Mouse (Mus musculus) embryonic stem cell, embryonic (primary cell): ENCODE data around the gene Fbxw8.

Experiments used
- CTCF ChIA-PET, 4 experiments: fragments of 300-600 bp in 2 of 4; fragments of 350-600 bp in 2 of 4; sonication (Branson Sonifier 250); formaldehyde crosslinking; loops; one replicate each; lab custom pipeline; 2022; ENCODE audit warnings: inconsistent platforms in 2 of 4; lab: Charles Lee
- POLR2A ChIA-PET, 4 experiments: fragments of 300-600 bp in 2 of 4; fragments of 350-600 bp in 2 of 4; sonication (Branson Sonifier 250); formaldehyde crosslinking; loops; one replicate each; lab custom pipeline; 2022; ENCODE audit warnings: antibody characterized with exemption in 4 of 4, inconsistent platforms in 1 of 4; lab: Charles Lee

The Fbxw8 gene

DNA sequence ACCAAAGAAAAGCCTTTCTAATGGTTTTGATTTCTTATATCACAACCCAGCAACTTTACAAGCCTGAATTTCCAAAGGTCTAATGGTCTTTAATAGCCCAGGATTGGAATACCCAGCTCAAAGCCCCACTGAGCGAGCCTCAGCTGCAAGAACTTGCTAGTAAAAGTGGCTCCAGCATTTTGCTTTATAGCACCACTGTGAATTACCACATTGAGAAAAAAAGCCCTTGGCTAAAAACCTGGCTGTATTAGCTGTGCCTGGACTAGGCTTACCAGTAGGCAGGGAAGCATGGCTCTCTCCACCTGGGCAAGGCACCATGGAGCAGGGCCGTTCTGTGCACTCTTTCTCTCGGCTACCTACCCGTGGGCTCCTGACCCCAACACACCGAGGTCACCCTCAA is 18.9 kb downstream of the Fbxw8 start:
- POLR2A ChIA-PET: interaction anchor here in 1 of 4 experiments (1.1 kb wide), 1 partner anchor 21 kb away, joined by 4 read pairs; no protein-coding TSS in a partner anchor

DNA sequence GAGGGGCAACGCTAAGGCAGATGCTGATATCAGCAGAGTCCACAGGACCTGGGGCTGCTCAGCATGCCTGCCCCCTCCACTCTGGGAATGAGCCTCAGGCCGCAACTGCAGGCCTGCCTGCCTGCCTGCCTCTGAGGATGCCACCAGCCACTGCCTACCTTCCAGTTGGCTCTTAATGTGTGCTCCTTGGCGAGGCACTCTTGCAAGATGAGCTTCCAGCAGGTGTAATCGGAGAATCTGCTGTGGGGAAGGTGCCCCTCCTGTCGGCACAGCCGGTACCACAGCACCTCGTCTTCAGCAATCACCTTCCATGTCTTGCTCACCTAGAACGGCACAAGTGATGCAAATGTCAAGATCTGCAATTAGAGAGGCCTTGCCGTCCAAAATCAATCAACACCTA is 26.6 kb downstream of the Fbxw8 start:
- CTCF ChIA-PET: no interaction called here
- POLR2A ChIA-PET: no interaction called here

More for the DNA sequence above, 18.9 kb downstream of the Fbxw8 start:
- CTCF ChIA-PET: no interaction called here

DNA sequence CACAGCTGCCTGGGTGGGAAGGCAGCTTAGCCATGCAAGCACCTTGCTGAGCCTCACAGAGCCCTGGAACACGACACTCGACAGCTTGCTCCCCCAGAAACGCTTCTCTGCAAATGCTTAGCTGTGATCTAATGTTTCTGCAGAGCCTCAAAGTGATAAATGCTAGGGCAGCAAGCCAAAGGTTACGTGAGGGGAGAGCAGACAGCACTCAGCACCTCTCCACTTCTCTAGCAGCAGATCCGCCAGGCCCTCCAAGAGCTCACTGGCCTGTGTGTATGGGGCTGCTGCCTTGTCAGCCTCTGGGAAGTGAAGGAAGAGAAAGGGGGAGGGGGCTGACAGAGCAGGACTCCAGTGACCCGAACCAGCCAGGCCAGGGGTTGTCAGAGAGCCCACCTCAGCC is 27.1 kb downstream of the Fbxw8 start:
- ChIA-PET CTCF (no interaction called here), POLR2A (no interaction called here)

DNA sequence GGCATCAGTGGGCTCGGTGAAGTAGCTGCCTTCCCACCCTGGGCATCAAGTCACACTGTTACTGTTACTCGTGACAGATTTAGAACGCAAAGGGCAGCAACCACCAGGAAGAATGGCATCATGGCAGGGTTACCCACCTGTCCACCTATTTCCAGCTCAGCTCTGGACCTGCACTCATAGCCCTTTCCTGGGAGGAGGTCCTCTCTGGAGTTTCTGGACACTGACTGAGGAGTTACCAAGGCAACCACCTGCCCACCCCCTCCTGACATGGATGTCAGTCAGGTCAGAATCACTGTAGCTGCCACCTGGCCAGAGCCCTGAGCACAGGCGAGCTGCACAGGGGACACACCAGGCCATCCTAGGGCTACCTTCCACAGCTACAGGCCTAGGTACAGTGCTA is 28.6 kb downstream of the Fbxw8 start:
- CTCF ChIA-PET: interaction anchor here in 3 of 4 experiments (0.6 to 1.8 kb wide), 4 partner anchors 12 to 196 kb away, joined by 3 to 4 read pairs (median 4); no protein-coding TSS in a partner anchor

DNA sequence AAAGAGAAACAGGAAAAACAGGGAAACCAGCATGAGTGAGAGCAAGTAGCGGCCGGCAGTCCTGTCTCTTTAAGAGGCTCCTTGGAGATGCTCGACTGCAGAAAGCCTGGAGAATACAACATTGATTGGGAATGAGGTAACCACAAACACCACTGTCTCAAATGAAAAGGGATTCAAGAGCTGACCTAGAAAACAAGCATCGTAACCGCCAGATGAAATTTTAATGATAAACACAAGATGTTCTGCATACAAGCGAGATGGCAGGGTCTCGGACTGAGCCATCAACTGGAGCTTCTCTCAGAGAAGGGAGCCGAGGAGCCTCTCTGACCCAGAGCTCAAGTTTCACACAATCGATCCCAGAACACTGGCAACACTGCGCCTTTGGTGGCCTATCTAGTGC is 32.2 kb downstream of the Fbxw8 start:
- POLR2A ChIA-PET: no interaction called here
- CTCF ChIA-PET: interaction anchor here in 1 of 4 experiments (0.6 to 1.1 kb wide), 2 partner anchors 24 to 326 kb away, joined by 3 to 7 read pairs; no protein-coding TSS in a partner anchor

More for the DNA sequence above, 28.6 kb downstream of the Fbxw8 start:
- POLR2A ChIA-PET: interaction anchor here in 1 of 4 experiments (1.1 to 1.5 kb wide), 2 partner anchors 10 to 12 kb away, joined by 3 to 4 read pairs; no protein-coding TSS in a partner anchor

DNA sequence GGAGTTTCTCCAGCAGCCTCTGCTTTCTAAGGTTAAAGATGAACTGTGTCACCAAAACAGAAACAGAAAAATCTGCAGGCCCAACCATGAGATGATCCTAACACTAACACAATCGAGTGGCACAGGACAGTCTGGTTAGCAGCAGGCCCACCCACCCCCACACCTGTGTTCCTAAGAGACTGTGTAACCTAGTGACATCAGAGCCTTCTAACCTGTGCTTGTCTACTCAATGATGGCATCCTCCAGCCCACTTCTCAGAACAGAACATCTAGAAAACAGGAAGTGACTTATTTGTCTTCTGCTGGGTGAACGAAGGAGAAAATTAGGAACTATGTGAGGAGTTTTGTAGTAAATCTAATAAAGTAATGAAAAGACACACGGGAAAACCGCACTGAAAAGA is 33.3 kb downstream of the Fbxw8 start:
- CTCF ChIA-PET: interaction anchor here in 1 of 4 experiments (0.6 kb wide), 1 partner anchor 74 kb away, joined by 3 read pairs; no protein-coding TSS in a partner anchor
- POLR2A ChIA-PET: interaction anchor here in 1 of 4 experiments (0.5 kb wide), 1 partner anchor 644 kb away, joined by 3 read pairs; no protein-coding TSS in a partner anchor

DNA sequence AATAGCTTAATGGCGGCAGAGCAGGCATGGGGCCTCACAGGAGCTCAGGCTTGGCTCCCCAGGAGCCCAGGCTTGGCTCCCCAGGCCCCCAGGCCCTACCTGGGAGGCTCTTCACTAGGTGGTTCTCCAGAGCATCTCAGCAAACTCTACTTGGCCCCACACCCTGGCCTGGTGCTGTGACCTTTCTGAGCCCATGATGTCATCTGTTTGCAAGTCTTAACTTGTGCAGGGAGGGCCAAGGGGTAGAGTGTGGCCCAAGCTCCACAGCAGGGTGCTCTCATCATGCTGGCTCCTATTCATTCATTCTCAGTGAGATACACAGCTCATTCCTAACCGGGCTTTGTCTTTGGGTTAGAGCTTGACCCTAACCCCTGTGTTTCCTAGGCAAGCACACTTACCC is 34.6 kb downstream of the Fbxw8 start:
- POLR2A ChIA-PET: interaction anchor here in 1 of 4 experiments (0.7 kb wide), 1 partner anchor 15 kb away, joined by 3 read pairs; no protein-coding TSS in a partner anchor
- CTCF ChIA-PET: interaction anchor here in 1 of 4 experiments (0.6 to 1.2 kb wide), 2 partner anchors 15 to 312 kb away, joined by 3 read pairs; no protein-coding TSS in a partner anchor

DNA sequence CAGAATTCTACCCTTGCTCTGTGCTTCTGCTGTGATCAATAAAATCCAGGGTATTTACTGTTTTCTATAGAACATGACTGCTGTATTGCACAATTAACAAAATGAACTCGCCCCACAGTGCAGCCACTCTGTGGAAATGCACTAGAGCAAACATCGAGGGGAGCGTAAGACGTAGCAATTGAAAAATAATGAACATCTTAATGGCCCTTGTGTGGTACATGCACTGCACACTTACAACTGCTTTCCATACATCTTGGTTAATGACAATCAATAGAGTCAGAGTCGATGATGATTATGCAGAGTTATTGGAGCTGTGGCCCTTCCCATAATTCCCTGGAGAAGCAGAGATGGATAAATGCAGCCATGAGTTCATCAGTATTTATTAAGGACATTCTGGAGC is 36.3 kb downstream of the Fbxw8 start:
- POLR2A ChIA-PET: no interaction called here
- CTCF ChIA-PET: no interaction called here

DNA sequence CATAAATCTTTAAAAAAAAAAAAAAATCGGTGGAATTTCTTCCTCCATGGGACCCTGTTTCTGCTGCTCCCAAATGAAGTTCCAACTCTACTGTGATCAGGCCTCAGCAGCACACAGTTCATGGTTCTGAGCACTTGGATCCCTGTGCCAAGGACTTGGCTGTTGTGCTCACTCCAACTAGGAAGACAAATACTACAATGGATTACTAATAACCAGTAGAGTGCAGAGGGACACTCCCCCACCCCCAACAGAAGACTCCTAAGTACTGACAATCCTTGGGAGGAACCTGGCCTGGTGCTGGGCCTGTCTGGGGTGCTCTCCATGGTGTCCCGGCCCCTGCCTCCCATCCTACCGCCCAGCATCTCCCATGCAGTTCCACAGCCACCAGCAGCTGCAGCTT is 36.9 kb downstream of the Fbxw8 start:
- ChIA-PET CTCF (no interaction called here), POLR2A (no interaction called here)

DNA sequence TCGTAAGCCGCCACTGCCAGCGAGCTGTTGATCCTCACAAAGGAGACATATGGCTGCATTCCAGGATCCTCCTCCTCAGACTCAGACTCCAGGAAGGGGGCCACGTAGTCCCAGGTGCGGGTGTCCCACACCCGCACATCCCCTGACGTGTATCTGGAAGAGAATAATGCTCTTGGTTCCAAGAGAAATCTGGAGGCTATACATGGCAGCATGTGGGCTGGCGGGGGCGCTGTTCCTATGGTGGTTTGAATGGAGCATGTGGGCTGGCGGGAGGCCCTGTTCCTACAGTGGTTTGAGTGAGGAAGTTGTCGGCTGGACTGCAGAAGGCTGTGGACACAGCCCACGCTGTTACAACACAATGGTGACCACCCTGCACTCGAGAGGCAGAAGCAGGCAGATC is 41.6 kb downstream of the Fbxw8 start:
- POLR2A ChIA-PET: interaction anchor here in 1 of 4 experiments (0.5 to 1.9 kb wide), 2 partner anchors 13 to 1264 kb away, joined by 3 to 4 read pairs; no protein-coding TSS in a partner anchor
- CTCF ChIA-PET: interaction anchor here in 3 of 4 experiments (0.8 to 1.5 kb wide), 5 partner anchors 12 to 47 kb away, joined by 3 to 4 read pairs (median 3); no protein-coding TSS in a partner anchor

DNA sequence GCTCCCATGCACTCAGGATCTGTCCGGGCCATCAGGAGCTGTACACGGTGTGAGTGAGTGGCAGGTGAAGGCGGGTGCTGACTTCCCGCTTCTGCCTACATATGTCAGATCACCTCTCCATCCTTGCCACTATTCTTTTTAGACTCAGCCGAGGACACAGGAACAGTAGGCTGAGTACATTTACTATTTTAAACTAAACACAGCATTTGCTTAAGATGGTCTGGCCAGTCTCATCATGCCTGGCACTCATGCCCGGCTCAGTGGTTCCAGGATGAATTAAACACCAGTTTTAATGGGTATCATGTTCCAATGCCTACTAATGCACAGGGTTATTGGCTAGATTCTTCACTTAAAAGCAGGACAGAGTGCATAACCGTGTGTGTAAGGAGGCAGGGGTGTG is 42.2 kb downstream of the Fbxw8 start:
- ChIA-PET POLR2A (no interaction called here), CTCF (interaction anchor here in 3 of 4 experiments (0.6 to 1.2 kb wide), 3 partner anchors 13 to 171 kb away, joined by 3 to 13 read pairs (median 4); no protein-coding TSS in a partner anchor)

DNA sequence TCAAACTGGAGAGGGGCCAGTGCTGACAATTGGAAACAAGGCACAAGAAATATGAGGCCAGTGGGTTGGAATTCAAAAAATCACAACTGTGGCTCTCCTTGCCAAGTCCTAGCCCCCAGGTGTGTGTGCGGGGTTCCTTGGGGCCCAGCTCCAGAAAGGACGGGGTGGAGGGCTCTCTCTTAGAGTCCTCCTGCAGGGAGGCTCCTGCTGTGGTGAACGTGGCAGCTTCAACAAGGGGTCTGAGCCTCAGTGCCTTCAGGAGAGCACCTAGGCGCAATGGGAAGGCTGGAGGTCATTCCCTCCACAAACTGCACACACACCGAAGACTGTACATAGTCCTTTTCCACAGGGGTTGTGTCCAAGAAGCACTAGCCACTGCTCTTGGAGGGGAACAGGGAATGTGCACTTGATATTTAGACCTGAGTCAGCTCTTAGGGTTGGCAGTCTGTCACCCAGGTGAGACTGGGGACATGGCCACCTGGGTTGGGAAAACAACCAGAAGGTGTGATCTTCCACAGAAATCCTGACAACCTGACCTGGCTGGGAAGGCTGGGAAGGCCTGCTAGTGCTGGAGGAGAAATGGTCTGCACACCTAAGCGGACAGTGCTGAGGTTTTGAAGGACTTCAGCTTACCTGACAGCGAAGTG is 46.3 kb downstream of the Fbxw8 start:
- ChIA-PET POLR2A (interaction anchor here in 1 of 4 experiments (0.9 to 1.9 kb wide), 2 partner anchors 11 to 14 kb away, joined by 4 to 12 read pairs; no protein-coding TSS in a partner anchor), CTCF (interaction anchor here in 1 of 4 experiments (1.3 kb wide), 1 partner anchor 42 kb away, joined by 4 read pairs; no protein-coding TSS in a partner anchor)

DNA sequence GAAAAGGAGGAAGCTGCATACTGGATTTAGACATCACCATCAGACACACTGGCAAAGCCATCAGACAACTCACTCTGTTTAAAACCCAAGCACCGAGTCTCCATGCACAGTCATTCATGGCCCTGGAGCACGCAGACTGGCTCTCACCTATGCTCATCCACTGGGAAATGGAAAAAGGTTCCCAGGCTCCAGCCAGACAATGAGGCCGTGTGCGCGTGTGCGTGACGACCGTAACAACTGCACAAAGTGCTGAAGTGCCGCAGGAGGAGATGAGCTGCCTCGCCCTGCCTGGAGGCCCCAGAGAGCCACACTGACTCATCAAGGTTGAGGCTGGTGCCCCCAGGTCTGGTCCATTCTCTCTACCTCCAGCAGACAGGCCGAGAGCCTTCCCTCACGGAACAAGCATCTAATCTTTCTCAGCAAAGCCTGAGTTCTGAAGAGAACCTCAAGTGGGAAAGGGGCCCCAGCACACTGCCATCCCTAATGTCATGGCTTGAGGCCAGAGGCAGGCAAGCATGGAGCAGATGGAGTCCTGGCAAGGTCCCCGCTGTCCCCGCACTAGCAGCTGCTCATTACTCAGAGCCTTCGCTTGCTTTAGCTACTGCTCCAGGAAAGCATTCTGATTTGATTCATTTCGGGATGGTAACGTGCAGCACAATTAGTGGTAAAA is 47.0 kb downstream of the Fbxw8 start:
- ChIA-PET POLR2A (interaction anchor here in 2 of 4 experiments (0.9 to 1.9 kb wide), 5 partner anchors 9 to 41 kb away, joined by 3 to 12 read pairs (median 3); no protein-coding TSS in a partner anchor), CTCF (interaction anchor here in 2 of 4 experiments (1.3 to 1.5 kb wide), 2 partner anchors 15 to 41 kb away, joined by 3 to 4 read pairs; no protein-coding TSS in a partner anchor)

DNA sequence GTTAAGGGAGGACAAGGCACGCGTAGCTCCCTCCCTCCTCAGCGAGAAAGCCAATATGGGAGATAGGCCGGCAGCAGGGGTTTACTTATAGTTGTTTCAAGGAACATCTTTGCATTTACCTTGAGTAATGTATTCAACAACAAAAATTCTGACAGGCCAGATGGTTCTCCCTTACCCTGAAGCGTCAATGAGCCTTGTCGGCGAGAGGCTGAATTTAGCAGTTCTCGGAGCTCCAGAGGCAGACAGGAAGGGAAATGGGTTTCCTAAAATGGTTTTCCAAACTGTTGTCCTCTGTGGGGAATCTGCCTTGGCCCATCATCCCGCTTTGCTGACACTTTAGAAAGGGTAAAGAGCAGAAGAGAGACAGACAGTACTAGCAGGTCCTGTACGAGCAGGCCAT is 48.6 kb downstream of the Fbxw8 start:
- POLR2A ChIA-PET: interaction anchor here in 2 of 4 experiments (0.7 to 1.4 kb wide), 3 partner anchors 10 to 1286 kb away, joined by 3 read pairs; no protein-coding TSS in a partner anchor
- CTCF ChIA-PET: interaction anchor here (0.6 to 1.5 kb wide), 6 partner anchors 9 to 151 kb away, joined by 3 to 7 read pairs (median 3); no protein-coding TSS in a partner anchor

DNA sequence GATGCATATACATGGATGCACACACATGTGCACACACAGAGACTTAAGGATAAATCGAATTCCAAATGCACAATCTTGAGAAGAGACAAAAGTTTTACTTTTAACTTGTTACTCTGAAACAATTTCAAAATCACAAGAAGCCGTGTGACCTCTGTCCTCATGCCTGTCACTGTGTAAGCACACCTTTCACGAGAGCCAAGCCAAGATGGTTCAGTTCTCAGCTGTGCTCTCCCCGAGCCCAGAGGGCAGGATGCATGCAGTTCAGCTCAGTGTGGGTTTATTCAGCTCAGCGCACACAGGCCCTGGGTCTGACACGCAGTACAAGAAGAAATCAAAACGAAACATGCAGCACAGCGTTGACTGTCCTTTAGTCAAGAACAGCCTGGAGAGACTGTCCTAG is 49.7 kb downstream of the Fbxw8 start:
- CTCF ChIA-PET: interaction anchor here (0.6 to 1.3 kb wide), 6 partner anchors 10 to 656 kb away, joined by 3 to 5 read pairs (median 3); no protein-coding TSS in a partner anchor
- POLR2A ChIA-PET: no interaction called here

DNA sequence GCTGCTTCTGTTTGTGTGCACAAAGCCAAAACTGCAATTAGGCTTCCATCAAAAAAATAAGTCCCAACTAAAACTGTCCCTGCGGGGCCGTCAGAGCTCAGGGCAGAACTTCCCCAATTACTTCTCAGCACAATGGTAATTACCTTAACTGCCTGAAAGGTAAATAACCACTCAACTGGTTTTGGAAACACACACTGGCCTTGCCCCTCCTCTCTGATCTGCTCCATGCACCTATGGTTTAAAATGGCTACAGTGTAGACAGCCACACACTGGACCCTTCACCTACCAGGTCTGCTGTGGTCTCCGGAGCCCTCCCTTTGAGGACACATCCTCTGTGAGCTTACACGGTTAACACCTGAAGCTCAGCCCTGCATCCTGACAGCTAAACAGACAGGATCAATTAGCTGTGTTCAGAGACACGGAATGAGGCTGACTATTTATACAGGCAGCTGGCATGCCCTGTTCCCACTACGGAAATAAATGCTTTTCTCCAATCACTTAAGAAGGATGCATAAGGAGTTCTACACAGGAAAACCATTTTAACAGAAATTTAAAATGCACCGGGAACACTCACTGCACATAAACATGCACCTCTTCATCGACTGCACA is 55.3 kb downstream of the Fbxw8 start:
- POLR2A ChIA-PET: interaction anchor here in 2 of 4 experiments (0.5 to 1.9 kb wide), 4 partner anchors 14 to 164 kb away, joined by 3 to 5 read pairs (median 3); no protein-coding TSS in a partner anchor
- CTCF ChIA-PET: interaction anchor here (0.6 to 1.5 kb wide), 6 partner anchors 9 to 1757 kb away, joined by 3 to 5 read pairs (median 4); no protein-coding TSS in a partner anchor

DNA sequence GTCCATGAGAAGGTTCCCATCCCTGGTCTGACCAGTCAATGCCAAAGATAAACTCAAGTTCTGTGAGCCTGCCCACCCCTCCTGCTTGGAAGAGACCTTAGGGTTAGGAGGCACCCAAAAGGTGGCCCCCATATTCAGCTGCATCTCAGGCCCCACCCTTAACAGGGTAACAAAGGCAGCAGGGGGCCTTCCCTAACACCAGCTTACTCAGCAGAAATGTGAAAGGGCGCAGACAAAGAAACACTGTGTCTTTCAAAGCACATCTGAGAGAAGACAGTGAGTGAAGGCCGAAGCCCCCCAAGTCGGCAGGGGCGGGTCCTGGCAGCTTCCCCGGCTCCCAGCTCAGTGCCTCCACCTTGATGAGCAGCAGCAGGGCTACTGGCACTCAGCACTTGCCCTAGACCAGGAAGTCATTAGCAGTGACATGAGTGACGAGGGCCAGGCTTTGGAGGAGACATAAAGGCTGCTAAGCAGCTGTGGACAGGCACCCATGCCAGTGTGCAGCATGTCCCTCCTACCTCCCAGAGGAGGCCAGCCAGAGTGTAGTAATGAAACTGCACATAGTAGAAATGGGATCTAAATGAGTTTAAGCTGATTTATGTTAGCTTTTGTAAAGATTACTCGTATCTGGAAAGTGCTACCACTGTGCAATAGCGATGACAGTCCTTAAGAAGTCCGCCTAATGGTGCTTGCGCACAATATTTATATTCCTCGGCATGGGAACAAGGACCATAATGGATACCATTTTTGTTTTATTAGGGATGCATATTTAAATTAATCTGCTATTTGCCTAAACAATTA is 56.0 kb downstream of the Fbxw8 start:
- POLR2A ChIA-PET: interaction anchor here in 3 of 4 experiments (0.5 to 2.4 kb wide), 10 partner anchors 8 to 165 kb away, joined by 3 to 12 read pairs (median 3); no protein-coding TSS in a partner anchor
- CTCF ChIA-PET: interaction anchor here in 3 of 4 experiments (0.5 to 1.5 kb wide), 9 partner anchors 8 to 1756 kb away, joined by 3 to 5 read pairs (median 4); no protein-coding TSS in a partner anchor
